Mouse (Mus musculus) ES-E14 (cell line): ENCODE results near the gene Tcf19.

Source experiments
- MAFK ChIP-seq: IDR thresholded peaks from 2 replicates; pipeline ENCODE4 v1.6.1; 2014; ENCODE audit warnings: mild to moderate bottlenecking, low read depth, low read length, inconsistent platforms; ENCODE audit not compliant: insufficient read depth
- ZC3H11A ChIP-seq: IDR thresholded peaks from 2 replicates; pipeline ENCODE4 v1.6.1; 2012; ENCODE audit warnings: low read depth, mild to moderate bottlenecking, inconsistent platforms, low read length, borderline replicate concordance
- ZNF384 ChIP-seq: IDR thresholded peaks from 2 replicates; pipeline ENCODE4 v1.6.1; 2012; ENCODE audit warnings: low read depth, low read length, inconsistent platforms

GRCm38 (mm10) chr17:35550871-35551270, 34.2 kb upstream of the Tcf19 start:
- TF ChIP-seq MAFK (no peak), ZNF384 (no peak), ZC3H11A (no peak)
